Mouse (Mus musculus) cerebellum, adult 8-10 months (tissue): ENCODE measurements around the gene Ccser1.

Source experiments
- DNase-seq: peaks from one replicate; pipeline ENCODE4 v3.0.0; 2022

Gene Ccser1

GRCm38 (mm10) chr6:61301631-61302030 is 121.5 kb downstream of the Ccser1 start:
- DNase-seq, result no peak

- no peak for DNase-seq
These were observed 131.4 kb downstream of the Ccser1 start for GRCm38 (mm10) chr6:61311324-61312091.

GRCm38 (mm10) chr6:61315884-61316601 is 135.9 kb downstream of the Ccser1 start:
- DNase-seq, result peak; percentile 34

- DNase-seq, result no peak
These were observed 140.7 kb downstream of the Ccser1 start for GRCm38 (mm10) chr6:61320842-61321241.

GRCm38 (mm10) chr6:61322328-61322727 is 142.2 kb downstream of the Ccser1 start:
- no peak for DNase-seq

- DNase-seq, result no peak
These were observed 146.0 kb downstream of the Ccser1 start for GRCm38 (mm10) chr6:61326131-61326530.

GRCm38 (mm10) chr6:61328981-61329380 is 148.9 kb downstream of the Ccser1 start:
- DNase-seq, result no peak

GRCm38 (mm10) chr6:61329593-61330540 is 149.7 kb downstream of the Ccser1 start:
- no peak for DNase-seq

- DNase-seq, result no peak
These were observed 154.3 kb downstream of the Ccser1 start for GRCm38 (mm10) chr6:61334466-61334865.

- no peak for DNase-seq
These were observed 167.1 kb downstream of the Ccser1 start for GRCm38 (mm10) chr6:61347045-61347838.

GRCm38 (mm10) chr6:61363722-61364121 is 183.6 kb downstream of the Ccser1 start:
- peak; percentile 32 for DNase-seq

GRCm38 (mm10) chr6:61382526-61382925 is 202.4 kb downstream of the Ccser1 start:
- no peak for DNase-seq

GRCm38 (mm10) chr6:61382991-61383390 is 202.9 kb downstream of the Ccser1 start:
- no peak for DNase-seq

- no peak for DNase-seq
These were observed 206.9 kb downstream of the Ccser1 start for GRCm38 (mm10) chr6:61387046-61387445.

GRCm38 (mm10) chr6:61427490-61427889 is 247.4 kb downstream of the Ccser1 start:
- DNase-seq, result no peak

GRCm38 (mm10) chr6:61430881-61431725 is 251.0 kb downstream of the Ccser1 start:
- peak; percentile 16 for DNase-seq

- no peak for DNase-seq
These were observed 251.5 kb downstream of the Ccser1 start for GRCm38 (mm10) chr6:61431726-61431984.

- no peak for DNase-seq
These were observed 252.0 kb downstream of the Ccser1 start for GRCm38 (mm10) chr6:61432167-61432566.

- no peak for DNase-seq
These were observed 252.6 kb downstream of the Ccser1 start for GRCm38 (mm10) chr6:61432703-61433102.

- no peak for DNase-seq
These were observed 258.0 kb downstream of the Ccser1 start for GRCm38 (mm10) chr6:61438165-61438564.

- DNase-seq, result no peak
These were observed 291.4 kb downstream of the Ccser1 start for GRCm38 (mm10) chr6:61471371-61472152.
